Mouse (Mus musculus): ENCODE measurements at regions not wholly inside any gene's neighbourhood (a gene's known extent, or its start where the extent isn't known, plus 50 kb on each side); places are given as distances from the start of the nearest gene placed in this dataset.
A peak's percentile ranks its signal among the peaks of the same experiment; 100 is the strongest.

DNA sequence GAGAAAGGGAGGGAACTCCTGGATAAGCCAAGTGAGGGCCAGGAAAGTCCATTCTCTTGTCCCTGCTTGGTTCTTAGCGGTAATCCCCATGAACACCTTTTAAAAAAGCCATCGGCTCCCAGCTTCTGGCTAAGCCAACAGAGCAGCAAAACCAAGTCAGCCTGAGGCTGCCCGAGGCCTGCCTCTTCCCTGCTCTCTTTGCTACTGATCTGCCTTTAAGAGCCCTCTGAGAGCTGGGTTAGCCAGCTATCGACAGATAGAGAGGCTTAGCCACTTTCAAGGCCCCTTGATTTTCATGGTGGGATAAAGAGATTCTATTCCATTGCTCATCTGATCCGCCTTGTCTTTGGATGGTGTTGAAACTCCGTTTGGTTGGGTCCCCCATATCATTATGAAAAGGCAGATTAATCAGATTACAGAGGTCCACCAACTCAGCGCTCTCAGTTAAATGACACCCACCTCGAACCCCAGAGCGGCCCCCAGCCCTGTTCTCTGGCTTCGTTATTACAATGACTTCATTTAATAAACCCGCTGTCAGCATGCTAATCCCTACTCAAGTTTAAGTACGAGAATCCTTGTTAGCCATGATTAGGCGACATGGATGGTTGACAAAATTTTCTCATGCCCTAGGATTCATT is 66.1 kb downstream of the Slc4a3 start:
- DNase-seq (ENCODE audit: low read depth), result no peak

DNA sequence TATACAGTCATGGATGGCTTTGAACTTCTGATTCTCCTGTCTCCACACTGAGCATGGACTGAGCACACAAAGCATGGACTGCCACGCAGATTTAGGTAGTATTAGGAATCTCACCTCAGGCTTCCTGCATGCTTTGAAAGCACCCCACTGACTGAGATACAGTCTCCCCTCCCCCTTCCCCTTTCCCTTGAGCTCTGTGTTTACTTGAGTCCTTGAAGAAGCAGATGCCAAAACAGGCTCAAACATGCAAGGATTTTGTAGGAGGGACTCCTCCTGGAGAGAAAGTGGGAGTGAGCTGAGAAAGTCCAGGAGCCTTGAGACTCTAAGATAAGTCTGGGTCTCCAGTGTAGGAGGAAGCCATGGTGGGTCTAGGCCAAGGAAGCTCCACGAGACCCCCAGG is 67.1 kb downstream of the Slc4a3 start:
- no peak for DNase-seq (ENCODE audit: low read depth)

DNA sequence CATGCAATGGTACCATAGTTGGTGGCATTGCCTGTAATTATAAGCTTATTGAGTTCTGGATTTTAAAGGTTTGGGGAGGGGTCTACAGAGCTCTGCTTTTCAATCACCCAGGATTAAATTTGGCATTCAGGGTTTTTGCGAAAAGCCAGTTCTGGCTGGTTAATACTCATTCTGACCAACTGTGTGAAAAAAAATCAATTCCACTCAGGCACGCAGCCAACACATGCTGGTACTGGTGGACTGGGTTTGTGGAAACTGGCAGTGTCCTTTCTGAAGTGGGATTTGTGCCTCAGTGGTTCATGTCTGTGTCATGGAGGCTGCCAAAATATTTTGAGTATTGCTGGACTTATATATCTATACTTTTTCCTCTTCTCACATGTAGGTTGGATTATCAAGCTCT is 70.9 kb downstream of the Slc4a3 start:
- DNase-seq (ENCODE audit: low read depth), result no peak

- DNase-seq (ENCODE audit: low read depth), result no peak
These were observed 72.3 kb downstream of the Slc4a3 start for GRCm38 (mm10) chr1:75618367-75618790.

DNA sequence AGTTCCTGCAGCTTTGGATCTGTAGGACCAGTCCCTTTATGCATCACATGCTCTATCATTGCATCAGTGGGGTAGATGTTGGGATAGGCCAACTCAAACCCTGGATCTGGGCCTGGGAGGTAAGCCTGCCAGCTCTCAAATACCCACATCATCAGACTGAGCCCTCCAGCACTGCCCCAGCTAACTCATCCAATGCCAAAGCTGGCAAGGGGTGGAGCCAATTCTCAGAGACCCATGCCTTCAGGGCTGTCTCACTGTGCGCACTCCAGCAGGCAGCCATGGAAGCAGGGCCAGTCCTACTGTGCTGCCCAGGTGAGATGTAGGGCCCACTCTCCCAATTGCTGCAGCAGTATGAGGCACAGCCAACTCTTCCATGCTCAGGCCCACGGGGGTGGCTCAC is 84.2 kb downstream of the Slc4a3 start:
- DNase-seq (ENCODE audit: low read depth), result no peak

GRCm38 (mm10) chr1:75631729-75632128 is 85.7 kb downstream of the Slc4a3 start:
- DNase-seq (ENCODE audit: low read depth), result no peak

GRCm38 (mm10) chr1:75635591-75635990 is 89.5 kb downstream of the Slc4a3 start:
- peak; percentile 8 for DNase-seq (ENCODE audit: low read depth)

DNA sequence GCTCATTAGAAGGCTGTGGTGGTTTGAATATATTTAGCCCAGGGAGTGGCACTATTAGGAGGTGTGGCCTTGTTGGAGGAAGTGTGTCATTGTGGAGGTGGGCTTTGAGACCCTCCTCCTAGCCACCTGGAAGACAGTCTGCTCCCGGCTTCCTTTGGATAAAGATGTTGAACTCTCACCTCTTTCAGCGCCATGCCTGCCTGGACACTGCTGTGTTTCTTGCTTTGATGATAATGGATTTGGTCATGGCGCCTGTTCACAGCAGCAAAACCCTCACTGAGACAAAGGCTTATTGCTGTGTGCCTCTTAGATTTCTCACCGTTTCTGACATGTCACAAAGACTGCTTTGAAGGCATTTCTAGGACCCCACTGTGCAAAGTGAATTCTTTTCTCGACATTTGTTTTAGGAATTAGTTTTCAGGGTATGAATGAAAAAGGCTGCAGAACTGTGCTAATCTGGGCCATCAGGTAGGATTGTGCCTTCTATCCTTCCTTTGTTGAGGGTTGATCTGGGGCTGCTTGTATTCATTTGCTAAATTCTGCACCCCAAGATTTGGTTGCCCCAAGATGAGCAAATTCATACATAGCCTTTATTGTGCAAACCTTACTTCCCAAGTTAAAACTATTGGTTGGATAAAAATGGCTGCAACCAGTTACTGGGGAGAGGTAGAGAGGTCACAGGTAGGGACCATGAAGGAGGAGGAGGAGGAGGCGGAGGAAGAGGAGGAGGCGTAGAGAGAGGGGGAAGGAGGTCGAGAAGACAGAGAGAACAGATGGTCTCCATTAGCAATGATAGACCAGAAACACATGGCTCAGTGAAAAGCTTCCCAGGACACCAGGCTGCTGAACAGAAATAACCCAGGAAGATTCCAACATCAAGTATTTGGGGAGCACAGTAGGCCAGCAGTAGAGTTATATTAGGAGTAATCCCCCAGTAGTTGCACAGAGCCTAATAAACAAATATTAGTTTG is 93.2 kb downstream of the Slc4a3 start:
- no peak for DNase-seq (ENCODE audit: low read depth)

DNA sequence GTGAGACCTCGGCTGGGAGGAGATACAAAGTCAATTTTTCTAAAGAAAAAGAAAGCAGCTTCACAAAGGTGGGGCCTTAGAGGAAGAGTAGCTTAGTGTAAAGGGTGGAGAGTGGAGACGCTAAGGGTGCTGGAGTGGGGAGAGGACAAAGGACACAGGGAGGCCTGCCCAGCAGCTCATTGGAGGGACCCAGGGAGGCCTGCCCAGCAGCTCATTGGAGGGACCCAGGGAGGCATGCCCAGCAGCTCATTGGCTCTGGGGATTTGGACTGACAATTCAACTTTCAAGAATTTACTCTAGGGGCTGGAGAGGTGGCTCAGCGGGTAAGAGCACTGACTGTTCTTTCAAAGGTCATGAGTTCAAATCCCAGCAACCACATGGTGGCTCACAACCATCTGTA is 96.4 kb downstream of the Slc4a3 start:
- no peak for DNase-seq (ENCODE audit: low read depth)

DNA sequence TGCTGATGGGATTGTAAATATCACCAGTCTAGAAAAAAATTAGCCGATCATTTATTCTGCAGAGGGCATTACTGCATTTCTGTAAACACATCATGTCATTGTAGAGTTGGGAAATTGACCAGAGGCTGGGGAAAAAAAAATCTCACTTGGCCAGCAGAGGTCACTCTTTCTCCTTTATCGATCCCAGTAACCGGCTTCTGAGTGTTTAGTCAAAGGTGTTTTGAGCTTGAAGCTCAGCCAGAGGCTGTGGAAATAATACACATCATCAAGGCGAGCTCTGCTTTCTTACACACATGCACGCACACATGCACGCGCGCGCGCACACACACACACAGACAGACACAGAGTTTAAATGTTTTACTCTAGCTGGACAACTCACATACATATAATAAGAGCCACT is 106.5 kb downstream of the Slc4a3 start:
- peak; percentile 82 for DNase-seq (ENCODE audit: low read depth)

DNA sequence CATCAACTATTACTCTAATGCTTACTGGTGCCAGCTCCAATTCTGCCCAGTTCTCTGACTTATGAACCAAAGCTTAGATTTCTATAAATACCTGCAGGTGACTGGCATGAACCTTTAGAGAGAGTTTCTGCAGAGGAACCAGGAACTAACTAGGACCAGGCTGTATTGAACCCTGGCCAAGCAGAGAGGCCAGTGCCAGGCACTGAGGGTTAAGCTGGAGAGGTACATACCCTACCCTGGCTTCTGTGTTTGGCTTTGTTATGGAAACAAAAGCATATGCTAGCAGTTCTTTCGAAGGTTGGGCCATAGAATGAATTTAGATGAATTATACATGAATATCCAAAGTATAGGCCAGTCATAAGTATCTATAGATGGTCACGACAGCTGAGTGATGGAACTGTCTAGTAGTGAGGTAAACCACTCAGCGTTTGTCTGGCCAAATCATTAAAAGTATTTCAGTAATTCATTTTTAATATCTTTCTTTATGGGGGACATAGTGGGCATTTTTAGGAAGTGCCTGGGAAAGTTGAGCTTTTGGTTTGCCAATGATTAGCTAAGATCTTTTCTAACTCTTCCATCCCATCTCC is 107.0 kb downstream of the Slc4a3 start:
- no peak for DNase-seq (ENCODE audit: low read depth)

- DNase-seq (ENCODE audit: low read depth), result peak; percentile 79
These were observed 107.6 kb downstream of the Slc4a3 start for GRCm38 (mm10) chr1:75653671-75654076.

- no peak for DNase-seq (ENCODE audit: low read depth)
These were observed 110.5 kb downstream of the Slc4a3 start for GRCm38 (mm10) chr1:75656592-75656991.

- no peak for DNase-seq (ENCODE audit: low read depth)
These were observed 114.5 kb downstream of the Slc4a3 start for GRCm38 (mm10) chr1:75660336-75661100.

GRCm38 (mm10) chr1:75662141-75662990 is 116.3 kb downstream of the Slc4a3 start:
- no peak for DNase-seq (ENCODE audit: low read depth)

GRCm38 (mm10) chr1:75667736-75668269 is 121.7 kb downstream of the Slc4a3 start:
- no peak for DNase-seq (ENCODE audit: low read depth)

DNA sequence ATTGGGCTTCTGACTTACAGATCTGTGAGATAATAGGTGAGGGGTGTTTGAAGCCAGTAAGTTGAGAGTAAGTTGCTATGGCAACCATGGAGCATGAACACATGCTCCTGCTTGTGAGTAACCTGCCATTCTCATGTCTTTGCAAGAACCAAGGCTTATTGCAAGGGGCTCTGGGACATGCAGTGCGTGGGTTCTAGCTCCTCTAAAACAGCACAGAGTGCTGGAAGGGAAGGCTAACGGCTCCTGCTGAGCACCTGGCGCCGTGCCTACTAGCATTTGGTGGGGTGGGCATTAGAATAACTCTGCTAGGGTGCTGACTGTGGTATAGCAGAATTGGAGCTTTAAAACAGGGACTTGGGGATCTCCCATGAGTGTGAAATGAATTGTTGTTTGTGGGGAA is 130.2 kb downstream of the Slc4a3 start:
- DNase-seq (ENCODE audit: low read depth), result no peak

- DNase-seq (ENCODE audit: low read depth), result no peak
These were observed 131.6 kb downstream of the Slc4a3 start for GRCm38 (mm10) chr1:75677695-75678094.

GRCm38 (mm10) chr1:75678279-75678678 is 132.2 kb downstream of the Slc4a3 start:
- DNase-seq (ENCODE audit: low read depth), result no peak

DNA sequence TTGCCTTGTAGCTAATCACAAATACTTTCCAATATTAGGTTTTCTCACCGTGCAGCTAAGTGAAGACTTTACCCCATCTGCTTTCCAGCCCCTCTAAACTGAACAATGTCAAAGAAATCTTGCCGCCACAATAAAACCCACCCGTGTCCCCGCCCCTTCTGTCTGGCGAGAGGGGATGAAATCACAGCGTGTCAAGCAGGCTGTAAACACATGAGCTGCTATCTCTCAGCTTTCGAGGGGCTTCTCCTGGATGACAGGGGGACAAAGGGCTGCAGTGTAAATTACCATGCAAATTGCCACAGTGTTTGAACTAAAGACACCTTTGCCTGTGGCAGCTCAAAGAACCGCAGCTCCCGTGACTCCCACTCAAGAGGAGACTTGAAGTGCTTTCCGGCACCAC is 134.3 kb downstream of the Slc4a3 start:
- no peak for DNase-seq (ENCODE audit: low read depth)

DNA sequence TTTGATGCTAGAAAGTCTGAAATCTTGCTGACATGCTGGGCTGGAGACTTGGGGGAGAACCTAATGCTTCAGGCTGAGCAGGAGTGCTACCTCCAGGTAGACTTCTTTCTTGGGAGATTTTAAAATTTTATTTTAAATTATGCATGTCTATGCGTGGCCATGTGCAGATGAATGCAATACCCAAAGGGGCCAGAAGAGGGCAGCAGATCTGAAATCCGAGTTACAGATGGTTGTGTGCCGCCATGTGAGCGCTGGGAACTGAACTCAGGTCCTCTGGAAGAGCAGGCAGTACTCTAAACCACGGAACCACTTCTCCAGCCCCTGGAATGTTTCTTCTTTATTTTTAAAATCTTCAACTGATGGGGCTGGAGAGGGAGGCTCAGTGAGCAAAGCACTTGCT is 135.8 kb downstream of the Slc4a3 start:
- no peak for DNase-seq (ENCODE audit: low read depth)
